Comparison of ENCODE assay signal across 20 mouse cellular contexts in genomic region chr3:84935729-84936128, GRCm38 (mm10).
DNase-seq lines count a peak whose midpoint lies in the region; TF ChIP-seq lines count a peak whose summit lies in the region.
"Had no signal": no experiment of that assay in that cellular context is flagged by ENCODE, and none has a peak within 500 bp of the region (broad histone marks: within the 10 kb centered on the region; RNA-seq: fewer than 3 reads in every experiment).

No protein-coding gene starts in this region.

- H3K27me3 ChIP-seq in liver, adult 2 months (ENCODE audit: control insufficient read depth, insufficient read depth, low read length), result no peaks in the 10 kb centered on the region
- no peaks in the 10 kb centered on the region for H3K27me3 ChIP-seq in C2C12 (ENCODE audit: control insufficient read depth, insufficient read depth, insufficient read length)
- no peaks in the 10 kb centered on the region for H3K27me3 ChIP-seq in midbrain, embryonic 10.5 days (ENCODE audit: low read depth, poor library complexity, severe bottlenecking)
- H3K27me3 ChIP-seq: CH12.LX; embryonic facial prominence, embryonic 12.5 days; forebrain, embryonic 15.5 days; heart, embryonic 13.5 days; hindbrain, embryonic 13.5 days; intestine, embryonic 15.5 days had no signal

- H3K4me3 ChIP-seq in liver, adult 2 months (ENCODE audit: insufficient read depth, low read depth, low read length), result no peak overlapping the region
- H3K4me3 ChIP-seq in C2C12 (ENCODE audit: insufficient read depth, poor library complexity, severe bottlenecking), result no peak overlapping the region
- no peak overlapping the region for H3K4me3 ChIP-seq in midbrain, embryonic 10.5 days
- H3K4me3 ChIP-seq: embryonic facial prominence, embryonic 12.5 days; forebrain, embryonic 15.5 days; heart, embryonic 13.5 days; hindbrain, embryonic 13.5 days; intestine, embryonic 15.5 days had no signal

- no peak for TF ChIP-seq CTCF in liver, adult 2 months (IDR thresholded peaks at IDR 0.05; ENCODE audit: low read depth, low read length)
- no peak for TF ChIP-seq CTCF in C2C12 (IDR thresholded peaks at IDR 0.05; ENCODE audit: control insufficient read depth, insufficient read depth, insufficient read length)

- no peak overlapping the region for H3ac ChIP-seq in C2C12 (ENCODE audit: control insufficient read depth, insufficient read length, low read depth)

- WGBS in liver, adult 2 months, result 25% methylated on average over 1 of the region's 1 CpGs
- WGBS in midbrain, embryonic 10.5 days, result 90% methylated on average over 1 of the region's 1 CpGs

- no peaks in the 10 kb centered on the region; the same call in 1 of the 2 replicates for H3K36me3 ChIP-seq in liver, adult 2 months (ENCODE audit: control insufficient read depth, insufficient read depth, low read length)
- H3K36me3 ChIP-seq in C2C12 (ENCODE audit: control insufficient read depth, insufficient read depth), result no peaks in the 10 kb centered on the region
- no peaks in the 10 kb centered on the region for H3K36me3 ChIP-seq in midbrain, embryonic 10.5 days
- H3K36me3 ChIP-seq: embryonic facial prominence, embryonic 12.5 days; forebrain, embryonic 15.5 days; heart, embryonic 13.5 days; hindbrain, embryonic 13.5 days; intestine, embryonic 15.5 days had no signal

- H3K9me3 ChIP-seq in midbrain, embryonic 10.5 days (replicated peaks), result no peaks in the 10 kb centered on the region
- H3K9me3 ChIP-seq: embryonic facial prominence, embryonic 12.5 days; forebrain, embryonic 15.5 days; heart, embryonic 13.5 days; hindbrain, embryonic 13.5 days; intestine, embryonic 15.5 days had no signal

- no peaks in the 10 kb centered on the region for H3K79me3 ChIP-seq in C2C12 (ENCODE audit: low read depth)

- peak; percentile 27 for DNase-seq in adrenal gland, postnatal 14 days
- no peak for DNase-seq in adrenal gland, adult 8-10 months
- peak; percentile 60 for DNase-seq in liver, adult 2 months (ENCODE audit: extremely low read depth, low read depth, low spot score)
- no peak for DNase-seq in liver
- peak; percentile 77 for DNase-seq in adipocyte (ENCODE audit: low spot score)
- no peak for DNase-seq in midbrain, embryonic 10.5 days (ENCODE audit: low spot score)
- DNase-seq: B cell, adult 2 months; cerebellum, adult 11-12 months; cerebellum, postnatal 25 days; gastrocnemius, postnatal 36 days; heart, adult 11 months; heart, postnatal 10 days; kidney, adult 18-20 months had no signal

- no peak overlapping the region for H3K27ac ChIP-seq in liver, adult 2 months (replicated peaks; ENCODE audit: insufficient read depth, low read depth, low read length)
- no peak overlapping the region for H3K27ac ChIP-seq in midbrain, embryonic 10.5 days (replicated peaks)
- H3K27ac ChIP-seq: embryonic facial prominence, embryonic 12.5 days; forebrain, embryonic 15.5 days; heart, embryonic 13.5 days; hindbrain, embryonic 13.5 days; intestine, embryonic 15.5 days had no signal

- no peak for TF ChIP-seq POLR2A in liver, adult 2 months (IDR thresholded peaks at IDR 0.05; ENCODE audit: extremely low read depth, insufficient read depth, low read length)

- no peaks in the 10 kb centered on the region; the same call in 1 of the 2 replicates for H3K4me1 ChIP-seq in liver, adult 2 months (ENCODE audit: control insufficient read depth, insufficient read depth, low read length)
- peaks cover 28% of the 10 kb centered on the region for H3K4me1 ChIP-seq in midbrain, embryonic 10.5 days
- H3K4me1 ChIP-seq: embryonic facial prominence, embryonic 12.5 days; intestine, embryonic 15.5 days had no signal

- no peak overlapping the region for H3K9ac ChIP-seq in liver, adult 2 months (ENCODE audit: low read depth, low read length)
- H3K9ac ChIP-seq: embryonic facial prominence, embryonic 12.5 days; forebrain, embryonic 15.5 days; heart, embryonic 13.5 days; hindbrain, embryonic 13.5 days; intestine, embryonic 15.5 days had no signal

- H3K79me2 ChIP-seq in liver, adult 2 months (ENCODE audit: control insufficient read depth, insufficient read depth, low read length), result no peaks in the 10 kb centered on the region; the same call in 1 of the 2 replicates
- no peaks in the 10 kb centered on the region for H3K79me2 ChIP-seq in C2C12 (ENCODE audit: control insufficient read depth, insufficient read depth)

TF ChIP-seq in C2C12, 6 proteins besides CTCF, POLR2A, EP300 and RAD21:
- no peak for TF ChIP-seq MYOG (IDR thresholded peaks at IDR 0.05; ENCODE audit: control insufficient read depth, extremely low read depth, insufficient read length)
- TF ChIP-seq CEBPB (IDR thresholded peaks at IDR 0.05; ENCODE audit: low read depth), result peak; percentile 53
- no peak for TF ChIP-seq MAX (IDR thresholded peaks at IDR 0.05)

Comparison
In these comparisons a context has a peak if more than half of its experiments do, and no peak if none do; other contexts are left out.
1. DNase-seq: peak in adrenal gland, postnatal 14 days (single experiment), liver, adult 2 months (single experiment) and adipocyte (single experiment); none in adrenal gland, adult 8-10 months (single experiment), liver (single experiment) and midbrain, embryonic 10.5 days (single experiment).